Mouse (Mus musculus): ENCODE data around the gene Suv39h2. TPM values are rescaled to one million over a fixed set of nuclear protein-coding genes. Genes with fewer than 3 reads are reported as not detected.

Suv39h2 gene
- polyA plus RNA-seq (2014; fragmentation: Nextera tagmentation; extraction: Ambion mirVana), result 24.3 and 25.0 TPM in 2 replicates

GRCm38 (mm10) chr2:3474861-3475283 is at the start of gene Suv39h2:
Gene Suv39h2 (minus strand): TSS chr2:3475031.
- peak within 1 kb of the TSS; percentile 76 for H3K9ac ChIP-seq
- H3K9me3 ChIP-seq (ENCODE audit: low read depth, low read length), result no peaks in the 10 kb centered on the region
- peak within 1 kb of the TSS; percentile 64 for H3K4me3 ChIP-seq (ENCODE audit: low read depth, low read length)
- peak; percentile 98 for ATAC-seq (ENCODE audit: insufficient read depth)
- peaks cover 4% of the 10 kb centered on the region; the same call in 1 of the 2 replicates for H3K4me1 ChIP-seq (ENCODE audit: insufficient read depth)
- 0 out of 2 replicates have a peak, but pooled peaks have one; percentile 5 for TF ChIP-seq CTCF (IDR thresholded peaks at IDR 0.05; ENCODE audit: low read depth)
- peak; percentile 98 for DNase-seq
- H3K27ac ChIP-seq (ENCODE audit: low read depth), result peak within 1 kb of the TSS; percentile 87
- H3K4me2 ChIP-seq, result peak within 1 kb of the TSS; percentile 74
- WGBS, result under 1% methylated on average over 42 of the region's 42 CpGs
- H3K27me3 ChIP-seq (ENCODE audit: insufficient read depth, low read length), result no peaks in the 10 kb centered on the region
- no peaks in the 10 kb centered on the region for H3K36me3 ChIP-seq (ENCODE audit: insufficient read depth)

GRCm38 (mm10) chr2:3522558-3522957 is 47.7 kb upstream of the Suv39h2 start:
- Histone ChIP-seq H3K4me3 (ENCODE audit: low read depth, low read length) (no peak overlapping the region), H3K27me3 (ENCODE audit: insufficient read depth, low read length) (no peaks in the 10 kb centered on the region), H3K4me1 (ENCODE audit: insufficient read depth) (no peaks in the 10 kb centered on the region), H3K9me3 (ENCODE audit: low read depth, low read length) (no peaks in the 10 kb centered on the region), H3K4me2 (no peak overlapping the region), H3K27ac (ENCODE audit: low read depth) (no peak overlapping the region), H3K9ac (no peak overlapping the region), H3K36me3 (ENCODE audit: insufficient read depth) (no peaks in the 10 kb centered on the region)
- DNase-seq, result no peak
- WGBS, result 64% methylated on average over 4 of the region's 4 CpGs
- no peak for TF ChIP-seq CTCF (IDR thresholded peaks at IDR 0.05; ENCODE audit: low read depth)
- ATAC-seq (ENCODE audit: insufficient read depth), result no peak

- DNase-seq (peak; percentile 99), ATAC-seq (ENCODE audit: insufficient read depth) (peak; percentile 99)
- Histone ChIP-seq H3K4me2 (peak within 1 kb of the TSS; percentile 88), H3K27me3 (ENCODE audit: insufficient read depth, low read length) (no peaks in the 10 kb centered on the region), H3K9me3 (ENCODE audit: low read depth, low read length) (no peaks in the 10 kb centered on the region), H3K9ac (peak within 1 kb of the TSS; percentile 90), H3K4me3 (ENCODE audit: low read depth, low read length) (peak within 1 kb of the TSS; percentile 85), H3K36me3 (ENCODE audit: insufficient read depth) (peaks cover 32% of the 10 kb centered on the region), H3K4me1 (ENCODE audit: insufficient read depth) (no peaks in the 10 kb centered on the region), H3K27ac (ENCODE audit: low read depth) (peak within 1 kb of the TSS; percentile 87)
- peak; percentile 22; the same call in 1 of the 2 replicates for TF ChIP-seq CTCF (IDR thresholded peaks at IDR 0.05; ENCODE audit: low read depth)
- WGBS, result under 1% methylated on average over 60 of the region's 60 CpGs
Observed at GRCm38 (mm10) chr2:3512552-3513454, 38.0 kb upstream of the Suv39h2 start, which contains the start of the genes Gm45902, Hspa14 and Cdnf. Gene Gm45902 (minus strand): TSS chr2:3512790. Gene Hspa14 (minus strand): TSS chr2:3512814. Gene Cdnf (plus strand): TSS chr2:3513030.

- under 1% methylated on average over 15 of the region's 15 CpGs for WGBS
- H3K4me2 ChIP-seq, result peak overlapping the region; percentile 88
- no peaks in the 10 kb centered on the region for H3K9me3 ChIP-seq (ENCODE audit: low read depth, low read length)
- no peak for TF ChIP-seq CTCF (IDR thresholded peaks at IDR 0.05; ENCODE audit: low read depth)
- no peaks in the 10 kb centered on the region for H3K27me3 ChIP-seq (ENCODE audit: insufficient read depth, low read length)
- peak overlapping the region; percentile 87 for H3K27ac ChIP-seq (ENCODE audit: low read depth)
- DNase-seq, result peak; percentile 70
- peaks cover 38% of the 10 kb centered on the region for H3K36me3 ChIP-seq (ENCODE audit: insufficient read depth)
- peak overlapping the region; percentile 85 for H3K4me3 ChIP-seq (ENCODE audit: low read depth, low read length)
- peak overlapping the region; percentile 90 for H3K9ac ChIP-seq
- H3K4me1 ChIP-seq (ENCODE audit: insufficient read depth), result no peaks in the 10 kb centered on the region
- ATAC-seq (ENCODE audit: insufficient read depth), result no peak
Observed at GRCm38 (mm10) chr2:3512076-3512475, 37.2 kb upstream of the Suv39h2 start.

- Histone ChIP-seq H3K4me1 (ENCODE audit: insufficient read depth) (no peaks in the 10 kb centered on the region), H3K9me3 (ENCODE audit: low read depth, low read length) (no peaks in the 10 kb centered on the region), H3K27me3 (ENCODE audit: insufficient read depth, low read length) (no peaks in the 10 kb centered on the region), H3K27ac (ENCODE audit: low read depth) (no peak overlapping the region), H3K36me3 (ENCODE audit: insufficient read depth) (peaks cover 75% of the 10 kb centered on the region), H3K9ac (no peak overlapping the region), H3K4me2 (no peak overlapping the region), H3K4me3 (ENCODE audit: low read depth, low read length) (no peak overlapping the region)
- no peak for TF ChIP-seq CTCF (IDR thresholded peaks at IDR 0.05; ENCODE audit: low read depth)
- ATAC-seq (ENCODE audit: insufficient read depth) (no peak), DNase-seq (no peak)
- WGBS, result 92% methylated on average over 5 of the region's 5 CpGs
Observed at GRCm38 (mm10) chr2:3500886-3501285, 26.1 kb upstream of the Suv39h2 start.

GRCm38 (mm10) chr2:3499543-3499942 is 24.7 kb upstream of the Suv39h2 start:
- Histone ChIP-seq H3K27ac (ENCODE audit: low read depth) (no peak overlapping the region), H3K36me3 (ENCODE audit: insufficient read depth) (peaks cover 74% of the 10 kb centered on the region), H3K4me2 (no peak overlapping the region), H3K9me3 (ENCODE audit: low read depth, low read length) (no peaks in the 10 kb centered on the region), H3K4me1 (ENCODE audit: insufficient read depth) (no peaks in the 10 kb centered on the region), H3K27me3 (ENCODE audit: insufficient read depth, low read length) (no peaks in the 10 kb centered on the region), H3K9ac (no peak overlapping the region), H3K4me3 (ENCODE audit: low read depth, low read length) (no peak overlapping the region)
- WGBS, result 88% methylated on average over 6 of the region's 6 CpGs
- TF ChIP-seq CTCF (IDR thresholded peaks at IDR 0.05; ENCODE audit: low read depth), result no peak
- DNase-seq (no peak), ATAC-seq (ENCODE audit: insufficient read depth) (no peak)

GRCm38 (mm10) chr2:3493833-3494409 is 19.1 kb upstream of the Suv39h2 start:
- DNase-seq, result no peak
- no peak for ATAC-seq (ENCODE audit: insufficient read depth)
- Histone ChIP-seq H3K36me3 (ENCODE audit: insufficient read depth) (peaks cover 80% of the 10 kb centered on the region), H3K9ac (no peak overlapping the region), H3K9me3 (ENCODE audit: low read depth, low read length) (no peaks in the 10 kb centered on the region), H3K4me3 (ENCODE audit: low read depth, low read length) (no peak overlapping the region), H3K4me2 (no peak overlapping the region), H3K27me3 (ENCODE audit: insufficient read depth, low read length) (no peaks in the 10 kb centered on the region), H3K4me1 (ENCODE audit: insufficient read depth) (no peaks in the 10 kb centered on the region), H3K27ac (ENCODE audit: low read depth) (no peak overlapping the region)
- WGBS, result 79% methylated on average over 3 of the region's 3 CpGs
- TF ChIP-seq CTCF (IDR thresholded peaks at IDR 0.05; ENCODE audit: low read depth), result no peak

Measured in lung, embryonic 14.5 days (tissue).